Mouse (Mus musculus) left cerebral cortex, postnatal 10 days (tissue): ENCODE data around the gene Ggt1. TPM values are rescaled to one million over a fixed set of nuclear protein-coding genes. Genes with fewer than 3 reads are reported as not detected.
A peak's percentile ranks its signal among the peaks of the same experiment; 100 is the strongest.

Source experiments
- DNase-seq, 2 experiments: peaks; one replicate each; pipeline ENCODE4 v3.0.0; 2021 to 2022; ENCODE audit warnings: low spot score in 2 of 2, mixed read lengths in 1 of 2; ENCODE audit errors: extremely low spot score in 1 of 2
- intact Hi-C: fragments of 180-260 bp; cut with DNase I; formaldehyde crosslinking; loops from one replicate; pipeline ENCODE4 v1.15.1; 2025
- total RNA-seq, 2 experiments: library from RNA; stranded (reverse); gene quantifications; 2 replicates each; pipeline ENCODE4 v1.2.3; 2021

The Ggt1 gene
- total RNA-seq, 2 experiments from 2014 or later, result 1.5 to 4.1 TPM

- intact Hi-C loops, result no loop called here
- no peak for DNase-seq
These were observed 43.9 kb downstream of the Ggt1 start for GRCm38 (mm10) chr10:75605162-75605846.

DNA sequence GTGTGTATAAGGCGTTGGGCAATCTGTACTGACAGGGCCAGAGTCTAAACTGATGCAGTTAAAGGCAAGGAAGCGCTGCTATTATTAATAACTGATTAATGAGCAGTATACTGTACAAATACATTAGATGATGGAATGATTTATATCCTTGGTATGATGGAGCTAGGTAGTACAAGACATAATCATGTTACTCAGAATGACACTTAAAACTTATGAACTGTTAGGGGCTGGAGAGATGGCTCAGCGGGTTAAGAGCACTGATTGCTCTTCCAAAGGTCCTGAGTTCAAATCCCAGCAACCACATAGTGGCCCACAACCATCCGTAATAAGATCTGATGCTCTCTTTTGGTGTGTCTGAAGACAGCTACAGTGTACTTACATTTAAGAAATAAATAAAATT, 45.8 kb downstream of the Ggt1 start:
- intact Hi-C loops, result no loop called here
- no peak for DNase-seq

GRCm38 (mm10) chr10:75608975-75609374, 47.6 kb downstream of the Ggt1 start:
- DNase-seq, result no peak
- intact Hi-C loops, result no loop called here

GRCm38 (mm10) chr10:75610486-75610885, 49.1 kb downstream of the Ggt1 start:
- no peak for DNase-seq
- intact Hi-C loops, result no loop called here

- DNase-seq, result no peak
- intact Hi-C loops, result no loop called here
These were observed 54.6 kb downstream of the Ggt1 start for GRCm38 (mm10) chr10:75616044-75616443.

DNA sequence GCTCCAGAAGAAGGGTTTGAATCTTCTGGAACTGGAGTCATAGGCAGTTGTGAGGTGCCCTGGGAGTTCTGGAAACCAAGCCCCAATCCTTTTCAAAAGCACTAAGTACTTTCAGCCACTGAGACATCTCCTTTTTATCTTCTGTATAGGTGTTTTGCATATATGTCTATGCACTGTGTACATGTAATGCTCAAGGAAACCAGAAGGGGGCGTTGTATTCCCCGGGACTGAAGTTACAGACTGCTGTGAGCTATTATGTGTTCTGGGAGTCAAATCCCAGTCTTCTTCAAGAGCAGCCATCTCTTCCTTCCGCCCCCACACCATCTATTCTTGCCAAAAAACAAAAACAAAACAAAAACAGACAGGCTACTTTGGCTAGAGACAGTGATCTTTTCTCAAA, 59.4 kb downstream of the Ggt1 start:
- intact Hi-C loops, result no loop called here
- no peak for DNase-seq

DNA sequence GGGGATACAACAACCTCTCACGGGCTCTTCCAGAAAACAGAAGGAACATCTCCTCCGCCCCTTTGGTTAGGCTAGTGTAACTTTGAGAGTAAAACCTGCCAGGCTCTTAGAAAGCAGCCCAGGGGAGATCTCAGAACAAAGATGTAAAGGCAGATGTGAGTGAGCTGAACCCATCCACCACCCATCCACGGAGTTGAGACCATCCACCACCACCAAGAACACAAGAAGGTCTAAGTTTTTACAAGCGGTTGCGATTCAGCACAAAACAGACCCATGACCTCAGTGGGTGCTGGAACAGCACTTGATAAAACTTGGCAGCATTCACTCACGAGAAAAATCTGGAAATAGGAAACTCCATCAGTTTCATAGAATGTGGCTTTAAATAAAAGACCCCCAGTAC, 64.5 kb downstream of the Ggt1 start:
- no peak for DNase-seq

GRCm38 (mm10) chr10:75626991-75627390, 65.6 kb downstream of the Ggt1 start:
- intact Hi-C loops, result no loop called here
- DNase-seq, result no peak

More for the DNA sequence above, 64.5 kb downstream of the Ggt1 start:
- intact Hi-C loops, result no loop called here

GRCm38 (mm10) chr10:75627490-75627889, 66.1 kb downstream of the Ggt1 start:
- intact Hi-C loops, result no loop called here
- DNase-seq, result no peak

- peak in 1 of 2 experiments; percentile 57 for DNase-seq
These were observed 71.2 kb downstream of the Ggt1 start for GRCm38 (mm10) chr10:75632633-75633032.

GRCm38 (mm10) chr10:75633048-75633447, 71.6 kb downstream of the Ggt1 start:
- peak in 1 of 2 experiments; percentile 25 for DNase-seq
- intact Hi-C loops, result no loop called here

More at GRCm38 (mm10) chr10:75632633-75633032, 71.2 kb downstream of the Ggt1 start:
- intact Hi-C loops, result no loop called here

- intact Hi-C loops, result no loop called here
These were observed 72.3 kb downstream of the Ggt1 start for GRCm38 (mm10) chr10:75633576-75634139.

DNA sequence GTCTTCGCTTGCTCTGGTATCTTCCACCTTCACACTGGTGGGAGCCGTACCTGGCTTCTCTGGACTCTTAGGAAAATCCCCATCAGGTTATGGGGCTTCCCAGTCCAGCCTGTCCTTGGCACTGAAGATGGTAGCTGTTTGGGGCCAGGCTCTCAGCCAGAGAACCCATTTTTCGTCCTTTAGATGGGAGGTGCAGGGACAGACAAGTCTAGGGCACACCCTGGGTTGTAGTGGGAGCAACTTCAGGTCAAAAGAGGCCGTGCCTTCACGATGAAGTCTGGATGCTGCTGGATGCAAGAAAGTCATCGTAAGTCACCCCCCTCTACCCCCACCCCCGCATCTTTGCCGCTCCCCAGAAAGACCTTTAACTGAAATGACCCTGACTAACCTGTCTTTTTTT, 73.2 kb downstream of the Ggt1 start:
- intact Hi-C loops, result loop anchor here (5.0 kb wide), 2 partner anchors 47 to 68 kb away; partner anchors contain the start of gene Ggt5
- DNase-seq, result peak in 1 of 2 experiments; percentile 15

More at GRCm38 (mm10) chr10:75633576-75634139, 72.3 kb downstream of the Ggt1 start:
- DNase-seq, result no peak

GRCm38 (mm10) chr10:75635019-75635692, 73.8 kb downstream of the Ggt1 start:
- intact Hi-C loops, result loop anchor here (5.0 kb wide), 2 partner anchors 48 to 67 kb away; partner anchors contain the start of gene Ggt5
- DNase-seq, result no peak

- DNase-seq, result peak; percentile 69 to 72
- intact Hi-C loops, result loop anchor here (5.0 kb wide), 2 partner anchors 48 to 67 kb away; partner anchors contain the start of gene Ggt5
These were observed 74.3 kb downstream of the Ggt1 start for GRCm38 (mm10) chr10:75635693-75636055.

Other genes with a start within 250 kb of the Ggt1 start
- 10 to 100 TPM in 1 of 2 experiments, 1 to 10 TPM in 1; 7.9 to 22.1 TPM for gene Adora2a, start 244.7 kb upstream of the Ggt1 start, total RNA-seq
- gene Upb1, start 160.5 kb upstream of the Ggt1 start, total RNA-seq, result under 1 TPM; 0.32 to 0.51 TPM
- 100 to 1,000 TPM in 1 of 2 experiments, 10 to 100 TPM in 1; 96.2 to 103 TPM for gene Snrpd3, start 44.1 kb upstream of the Ggt1 start, total RNA-seq
- gene Gucd1, start 43.6 kb upstream of the Ggt1 start, total RNA-seq, result 10 to 100 TPM; 21.6 to 22.0 TPM
- gene Lrrc75b, start 1.3 kb upstream of the Ggt1 start, total RNA-seq, result 10 to 100 TPM; 21.3 to 27.5 TPM
- 1 to 10 TPM; 2.6 to 3.3 TPM for gene Ggt5, start 27.7 kb downstream of the Ggt1 start, total RNA-seq
- 1 to 10 TPM; 3.5 to 3.8 TPM for gene Susd2, start 82.4 kb downstream of the Ggt1 start, total RNA-seq
- 10 to 100 TPM; 83.7 to 84.3 TPM for gene Cabin1, start 202.7 kb downstream of the Ggt1 start, total RNA-seq
- 10 to 100 TPM; 34.4 to 39.3 TPM for gene Ddt, start 211.8 kb downstream of the Ggt1 start, total RNA-seq
- gene Gm20441, start 219.3 kb downstream of the Ggt1 start, total RNA-seq, result not detected
- under 1 TPM; 0.61 to 0.71 TPM for gene Gstt3, start 219.8 kb downstream of the Ggt1 start, total RNA-seq
- 1 to 10 TPM; 3.8 TPM for gene Gstt1, start 237.0 kb downstream of the Ggt1 start, total RNA-seq